Mouse (Mus musculus) ovary, adult 18-20 months (tissue): ENCODE data around the gene Pcsk6.
"Not testable (repeated sequence)": the region's sequence is repeated elsewhere in the genome, so short reads cannot be mapped to it uniquely, and the experiment has no call there.

Source experiments
- DNase-seq: peaks from one replicate; pipeline ENCODE4 v3.0.0; 2022; ENCODE audit warnings: low spot score, mixed read lengths

The Pcsk6 gene

DNA sequence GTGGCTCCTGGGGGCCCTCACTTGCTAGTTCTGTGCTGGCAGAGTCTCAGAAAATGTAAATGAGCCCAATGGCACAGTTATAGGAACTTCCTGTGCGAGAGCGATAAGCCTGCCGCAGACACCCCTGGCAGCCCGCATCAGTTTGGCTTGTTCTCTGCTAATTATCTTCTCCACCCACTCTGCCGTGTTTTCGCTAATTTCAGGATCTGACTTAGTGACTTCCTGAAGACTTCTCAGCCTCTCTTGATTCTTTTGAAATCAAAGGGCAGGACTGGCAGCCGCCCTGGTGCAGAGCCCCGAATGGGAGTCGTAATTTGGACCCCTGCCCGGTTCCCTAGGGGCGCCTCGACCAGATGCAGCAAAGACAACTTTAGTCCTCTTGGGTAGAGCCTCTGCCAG, 19.8 kb downstream of the Pcsk6 start:
- DNase-seq, result no peak

DNA sequence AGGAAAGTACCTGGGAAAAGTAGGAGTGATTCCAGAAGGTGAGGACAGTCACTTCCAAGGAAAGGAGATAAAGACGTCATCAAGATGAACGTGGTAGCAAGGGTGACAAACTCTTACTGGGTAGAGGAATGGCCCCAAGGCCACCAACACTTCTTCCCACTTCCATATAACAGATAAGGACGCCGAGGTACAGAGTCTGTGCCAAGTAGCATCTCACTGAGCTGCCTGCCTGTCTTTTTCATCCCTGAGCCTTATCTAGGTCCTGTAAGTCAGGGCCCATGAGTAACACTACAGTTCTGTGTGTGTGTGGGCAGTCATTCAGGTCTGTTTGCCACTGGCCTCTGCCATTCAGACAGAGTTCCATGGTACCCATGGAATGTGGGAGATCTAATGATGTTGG, 23.4 kb downstream of the Pcsk6 start:
- DNase-seq, result no peak

DNA sequence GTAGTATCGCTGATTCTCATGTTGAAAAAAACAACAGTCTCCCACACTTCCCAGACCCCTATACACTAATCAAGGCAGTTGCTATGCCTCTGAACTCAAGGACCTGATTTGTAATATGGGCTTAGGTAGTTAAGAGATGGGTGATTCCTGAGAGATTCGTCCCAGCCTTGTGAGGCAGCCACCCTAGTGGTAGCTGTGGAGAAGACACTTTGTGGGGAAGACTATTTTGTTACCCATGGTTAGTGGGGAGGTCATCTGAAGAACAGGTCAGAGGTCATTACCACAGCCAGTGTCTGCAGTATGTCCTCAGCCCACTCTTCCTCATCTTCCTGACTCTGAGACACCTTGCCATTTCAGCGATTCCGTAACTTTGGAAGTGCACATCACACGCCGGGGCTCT, 24.3 kb downstream of the Pcsk6 start:
- DNase-seq, result no peak

DNA sequence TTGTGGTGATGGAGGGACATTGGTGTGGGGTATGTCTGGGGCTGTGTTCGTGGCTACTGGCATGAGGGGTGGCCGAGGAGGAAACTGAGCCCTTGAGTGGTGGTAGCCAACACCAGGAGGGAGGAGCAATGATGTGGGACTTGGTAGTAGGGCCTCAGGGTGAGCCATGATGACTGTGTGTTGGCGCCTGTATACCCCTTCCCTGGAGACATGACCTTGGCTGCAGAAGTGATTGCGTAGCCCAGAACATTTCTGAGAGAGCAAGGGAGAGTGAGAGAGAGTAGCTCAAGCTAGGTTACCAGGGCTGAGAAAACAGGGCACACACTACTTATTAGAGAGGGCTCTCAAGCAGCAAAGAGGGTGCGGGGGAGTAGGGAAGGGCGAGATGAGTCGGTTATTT, 30.3 kb downstream of the Pcsk6 start:
- DNase-seq, result no peak

DNA sequence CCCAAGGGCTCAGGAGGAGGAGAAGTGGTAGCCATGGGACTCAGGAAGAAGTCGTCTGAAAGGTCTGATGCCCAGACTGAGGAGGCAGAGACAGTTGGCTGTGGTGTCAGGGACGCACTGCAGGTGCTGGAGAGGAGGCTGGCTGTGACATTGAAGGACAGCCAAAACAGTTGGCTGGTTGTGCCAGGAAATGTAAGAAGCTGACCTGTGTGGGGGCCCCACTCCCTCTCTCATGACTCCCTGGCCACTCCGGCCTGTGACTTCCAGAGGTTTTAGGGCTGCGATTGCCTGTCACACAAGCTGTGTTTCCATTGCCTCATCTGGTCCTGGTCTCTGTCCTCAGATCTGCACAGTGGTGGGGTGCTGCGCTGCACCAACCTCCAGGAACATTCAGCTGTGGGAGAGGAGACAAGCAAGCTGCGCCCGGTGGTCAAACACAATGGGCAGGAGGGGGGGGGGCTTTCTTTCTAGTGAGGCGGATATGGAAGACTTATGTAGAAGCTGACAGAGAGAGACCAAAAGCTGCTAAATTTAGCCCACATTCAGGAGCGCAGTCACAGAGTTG, 30.8 kb downstream of the Pcsk6 start:
- DNase-seq, result no peak

DNA sequence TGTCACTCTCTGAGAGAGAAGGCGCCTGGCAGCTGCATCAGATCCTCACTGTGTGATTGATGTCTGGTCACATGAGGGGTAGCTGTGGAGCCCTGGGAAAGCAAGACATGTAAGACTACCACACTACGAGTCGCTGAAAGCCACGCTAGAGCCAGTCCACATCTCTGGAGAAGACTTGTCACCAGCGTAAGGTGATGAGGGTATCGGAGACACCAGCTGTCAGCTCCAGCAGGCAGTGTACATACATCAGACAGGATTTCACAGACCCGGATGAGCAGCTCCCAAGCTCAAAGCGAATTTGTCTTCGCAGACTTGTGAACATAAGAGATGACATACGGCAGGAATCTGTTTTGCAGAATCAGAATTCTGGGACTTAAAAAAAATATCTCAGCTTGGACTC, 32.0 kb downstream of the Pcsk6 start:
- DNase-seq, result no peak

DNA sequence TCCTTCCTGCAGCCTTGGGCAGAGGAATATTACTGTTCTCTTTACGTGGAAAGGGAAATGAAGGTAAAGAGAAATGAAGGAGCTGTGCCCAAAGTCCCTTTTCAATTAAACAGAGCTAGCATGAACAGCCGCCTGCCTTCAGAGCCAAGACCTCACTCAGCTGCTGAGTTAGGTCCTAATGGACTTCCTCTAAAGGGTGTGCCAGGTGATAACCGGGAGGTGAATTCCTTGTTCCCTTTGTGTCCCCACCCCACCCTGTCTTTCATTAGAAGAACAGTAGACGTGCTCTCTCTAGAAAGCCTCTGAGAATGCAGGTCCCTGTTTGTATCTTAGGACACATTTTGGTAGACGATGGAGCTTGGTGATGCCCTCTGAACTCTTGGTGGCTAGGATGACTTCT, 33.7 kb downstream of the Pcsk6 start:
- no peak for DNase-seq

DNA sequence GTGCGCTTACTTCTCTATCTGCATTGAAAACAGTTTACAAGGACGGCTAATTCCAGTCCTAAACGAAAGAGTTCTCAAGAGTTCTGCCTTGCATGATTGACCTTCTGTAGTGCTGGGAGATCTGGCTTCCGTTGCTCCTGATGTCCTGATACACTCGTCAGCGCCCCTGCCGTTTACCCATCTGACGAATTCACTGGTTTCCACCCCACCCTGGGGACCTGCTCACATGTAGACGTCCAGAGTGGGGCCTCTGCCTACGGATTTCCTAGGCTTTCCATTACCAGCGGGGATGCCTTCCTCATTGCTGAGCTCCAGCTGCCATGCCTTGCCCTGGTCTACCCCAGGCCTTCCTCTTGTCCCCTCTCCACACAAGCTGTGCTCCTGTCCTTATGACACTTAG, 39.7 kb downstream of the Pcsk6 start:
- DNase-seq, result no peak

DNA sequence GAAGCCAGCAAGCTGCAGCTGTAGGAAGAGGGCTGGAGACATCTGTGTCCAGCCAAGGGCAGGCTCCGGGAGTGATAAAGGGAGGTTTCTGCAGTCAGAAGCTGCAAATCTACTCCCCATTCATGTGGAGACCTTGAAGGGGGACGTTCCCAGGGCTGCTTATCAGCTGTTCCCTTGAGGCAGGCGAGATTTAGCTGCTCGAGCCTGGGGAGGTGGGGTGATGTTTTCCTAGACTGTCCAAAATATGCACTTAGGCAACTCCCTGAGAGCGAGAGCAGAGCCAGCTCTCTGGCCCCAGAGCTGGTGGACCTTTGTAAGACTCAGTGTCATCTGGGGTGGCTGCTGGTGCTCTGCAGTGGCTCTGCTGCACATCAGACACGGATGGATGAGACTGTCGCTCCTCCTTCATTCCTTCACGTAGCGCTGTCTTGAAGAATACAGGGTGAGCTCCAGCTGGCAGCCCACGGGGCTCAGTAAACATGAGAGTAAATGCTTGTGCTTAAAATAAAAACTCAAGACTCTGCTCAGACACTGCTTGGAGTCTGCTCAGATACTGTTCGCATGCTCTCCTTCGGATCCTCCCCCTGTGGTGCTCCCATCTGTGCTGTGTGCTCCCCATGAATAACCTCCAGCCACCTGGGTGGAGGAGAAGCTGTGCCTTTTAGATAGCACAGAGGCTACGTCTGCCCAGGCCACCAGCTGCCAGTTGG, 41.1 kb downstream of the Pcsk6 start:
- DNase-seq, result peak; percentile 95

DNA sequence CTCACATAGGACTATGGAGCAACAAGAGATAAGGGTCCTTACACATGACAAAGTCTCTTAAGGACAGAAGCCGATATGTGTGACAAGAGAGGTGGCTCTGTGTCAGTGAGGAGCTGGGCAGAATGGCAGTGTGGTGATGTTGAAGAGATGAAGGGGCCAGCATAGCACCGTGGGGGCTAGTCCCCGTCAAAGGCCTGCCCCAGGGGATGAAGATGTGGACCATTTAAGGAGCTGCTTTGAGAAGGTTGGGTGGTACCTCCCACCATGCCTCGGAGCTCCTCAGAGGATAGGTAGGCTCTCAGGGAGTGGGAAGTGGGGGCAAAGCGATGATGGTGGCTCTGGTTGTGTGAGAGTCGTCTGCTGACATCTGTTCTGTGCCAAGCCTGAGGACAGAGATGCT, 41.9 kb downstream of the Pcsk6 start:
- no peak for DNase-seq

DNA sequence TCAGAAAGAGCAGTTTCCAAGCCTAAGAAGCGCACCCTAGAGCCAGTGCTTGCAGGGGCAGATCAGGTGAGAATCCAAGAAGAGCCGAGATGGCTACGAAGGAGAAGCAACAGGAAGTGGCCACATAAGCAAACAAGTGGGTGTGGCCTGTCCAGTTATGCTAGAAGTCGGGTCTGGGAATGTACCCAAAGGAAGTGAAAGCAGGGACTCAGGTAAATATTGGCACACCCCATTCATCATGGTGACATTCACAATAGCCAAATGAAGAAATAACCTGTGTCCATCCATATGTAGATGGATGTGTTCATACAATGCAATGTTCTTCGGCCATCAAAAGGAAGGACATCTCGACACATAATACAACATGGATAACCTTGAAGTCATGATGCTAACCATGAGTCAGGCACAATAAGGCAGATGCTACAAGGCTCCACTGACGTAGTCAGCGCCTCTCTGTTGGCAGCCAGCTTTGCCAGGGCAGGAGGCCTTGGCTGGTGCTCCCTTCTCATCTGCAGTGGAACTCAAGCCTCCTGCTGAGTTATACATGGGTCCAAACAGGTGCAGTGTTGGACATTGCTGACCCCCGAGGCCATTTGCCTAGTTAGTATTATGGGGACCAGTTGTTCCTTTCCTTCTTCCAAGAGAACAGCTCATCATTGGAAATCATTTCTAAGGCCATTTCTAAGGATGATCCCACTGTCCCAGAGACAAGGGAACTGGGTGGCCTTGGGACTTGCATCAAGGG, 45.2 kb downstream of the Pcsk6 start:
- DNase-seq, result no peak

DNA sequence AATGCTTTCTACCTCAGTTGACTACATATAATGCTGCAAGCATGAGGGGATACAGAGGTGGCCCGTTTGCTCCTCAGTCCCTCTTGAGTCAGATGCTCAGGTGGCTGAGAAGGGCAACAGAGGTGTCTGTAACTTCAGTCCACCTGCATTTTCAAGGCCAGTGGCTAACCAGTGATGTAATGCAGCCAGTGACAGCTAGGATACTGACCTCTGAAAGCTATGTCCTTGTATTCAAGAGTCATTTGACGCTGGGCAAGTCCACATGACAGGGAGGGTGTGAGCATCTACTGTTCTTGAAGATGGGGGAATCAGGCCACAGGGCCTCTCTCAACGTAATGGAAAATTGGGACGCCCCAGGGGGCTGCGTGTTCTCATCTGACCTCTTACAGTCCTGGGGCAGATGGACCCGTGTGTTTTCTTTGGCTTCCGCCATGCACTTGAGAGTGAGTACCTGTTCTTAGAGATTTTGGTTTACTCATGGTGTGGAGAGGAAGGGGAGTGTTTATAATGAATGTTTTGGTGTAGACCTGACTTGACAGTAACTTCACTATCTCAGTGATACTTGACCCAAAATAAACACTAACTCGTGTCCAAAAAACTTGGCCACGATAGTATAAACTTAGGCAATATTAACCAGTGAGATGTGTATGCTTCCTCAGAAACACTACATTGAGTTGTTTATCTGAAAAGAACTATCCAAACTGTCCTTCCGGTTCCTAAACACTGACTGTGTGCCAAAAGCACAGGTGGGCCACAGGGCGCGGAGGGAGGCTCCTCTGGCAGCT, 48.0 kb downstream of the Pcsk6 start:
- peak; percentile 26 for DNase-seq

DNA sequence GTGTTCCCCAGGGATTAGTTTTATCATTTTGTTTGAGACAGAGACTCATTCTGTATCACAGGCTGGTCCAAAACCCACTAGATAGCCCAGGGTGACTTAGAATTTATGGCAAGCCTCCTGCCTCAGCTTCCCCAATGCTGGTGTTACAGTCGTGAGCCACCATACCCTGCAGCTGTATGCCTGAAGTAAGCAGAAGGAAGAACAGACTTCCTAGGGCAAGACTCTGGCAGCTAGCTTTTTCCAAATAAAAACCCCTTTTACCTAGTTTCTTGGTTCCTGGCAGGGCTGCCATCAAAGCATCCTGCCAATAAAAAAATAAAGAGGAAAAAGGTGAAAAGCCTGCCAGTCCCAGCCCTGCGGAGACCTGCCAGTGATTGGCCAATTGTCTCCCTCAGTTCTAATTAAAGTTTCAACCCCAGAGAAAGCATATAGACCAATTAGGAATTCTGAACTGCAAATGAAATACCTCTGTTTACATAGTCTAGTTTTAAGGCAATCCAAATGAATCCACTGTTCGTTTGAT, 51.6 kb downstream of the Pcsk6 start:
- no peak for DNase-seq

DNA sequence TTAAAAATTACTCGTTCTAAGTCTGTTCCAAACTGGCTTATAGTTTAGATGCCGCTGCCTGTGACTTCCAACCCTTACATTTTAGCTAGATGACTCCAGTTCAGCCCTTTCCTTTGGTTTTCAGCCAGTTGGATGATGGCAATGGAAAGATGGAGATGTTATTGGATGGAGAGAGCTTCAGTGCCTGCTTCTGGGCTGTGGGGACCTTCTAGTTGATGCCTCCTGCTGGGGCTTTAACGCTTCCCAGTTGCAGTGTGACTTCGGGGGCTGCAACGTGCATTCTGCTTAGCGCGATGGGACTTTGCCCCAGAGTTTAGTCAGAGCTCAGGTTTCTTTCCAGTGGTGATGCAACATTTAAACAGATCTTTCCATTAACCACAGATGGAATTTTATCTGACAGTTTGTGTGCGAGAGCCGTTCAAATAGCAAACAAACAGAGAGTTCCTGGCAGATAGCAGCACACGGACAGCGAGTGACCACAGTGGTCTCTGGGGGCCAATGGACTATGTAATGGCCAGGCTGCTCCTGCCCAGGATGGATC, 53.3 kb downstream of the Pcsk6 start:
- DNase-seq, result no peak

DNA sequence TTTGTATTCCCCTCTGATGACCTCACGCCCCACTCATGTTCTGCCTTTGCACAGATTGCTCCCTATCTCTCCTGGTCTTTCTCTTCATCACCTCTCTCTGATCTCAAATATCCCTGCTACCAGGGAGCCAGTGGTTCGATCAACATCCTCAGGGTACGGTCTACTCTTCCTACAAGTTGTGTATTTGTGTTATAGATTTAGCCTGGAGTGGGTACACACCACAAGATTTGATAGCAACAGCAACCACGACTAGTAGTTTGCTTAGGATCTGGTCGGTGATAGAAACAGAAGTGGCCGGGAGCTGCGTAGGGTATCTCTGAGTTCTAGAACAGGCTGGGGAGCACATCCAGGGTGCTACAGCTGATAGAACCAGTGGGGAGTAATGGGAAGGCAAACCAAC, 54.3 kb downstream of the Pcsk6 start:
- no peak for DNase-seq

DNA sequence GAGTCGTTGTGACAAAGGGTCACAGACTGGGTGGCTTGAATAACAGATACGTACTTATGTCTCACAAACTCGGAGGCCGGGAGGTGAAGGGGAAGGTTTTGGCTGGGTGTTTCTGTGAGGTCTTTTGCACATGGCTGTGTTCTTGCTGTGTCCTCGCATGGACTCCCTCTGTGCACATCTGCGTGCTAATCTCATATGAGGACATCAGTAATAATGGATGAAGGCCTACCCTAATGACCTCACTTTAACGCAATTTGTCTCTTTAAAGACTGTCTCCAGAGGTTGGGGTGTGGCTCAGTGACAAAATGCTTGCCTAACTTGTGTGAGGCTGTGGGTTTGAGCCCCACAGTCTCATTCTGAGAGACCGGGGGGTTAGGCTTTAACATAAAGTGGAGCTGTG, 55.0 kb downstream of the Pcsk6 start:
- no peak for DNase-seq

DNA sequence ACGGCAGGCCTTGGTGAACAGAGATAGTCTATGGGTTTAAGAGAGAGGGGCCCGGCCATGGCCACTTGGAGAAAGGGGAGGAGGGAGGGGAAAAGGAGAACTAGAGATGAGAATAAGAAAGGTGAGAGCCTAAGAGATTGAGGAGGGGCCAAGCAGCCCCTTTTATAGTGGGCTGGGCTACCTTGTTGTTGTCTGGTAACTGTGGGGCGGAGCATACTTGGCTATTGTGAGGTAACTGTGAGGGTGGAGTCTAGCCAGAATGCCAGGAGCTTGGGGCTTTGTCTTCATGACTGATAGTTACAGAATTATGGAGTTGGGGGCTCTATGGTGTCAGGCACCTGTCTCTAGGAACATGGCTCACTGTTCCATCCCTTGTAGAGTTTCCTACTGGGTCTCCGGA, 56.9 kb downstream of the Pcsk6 start:
- DNase-seq, result no peak

DNA sequence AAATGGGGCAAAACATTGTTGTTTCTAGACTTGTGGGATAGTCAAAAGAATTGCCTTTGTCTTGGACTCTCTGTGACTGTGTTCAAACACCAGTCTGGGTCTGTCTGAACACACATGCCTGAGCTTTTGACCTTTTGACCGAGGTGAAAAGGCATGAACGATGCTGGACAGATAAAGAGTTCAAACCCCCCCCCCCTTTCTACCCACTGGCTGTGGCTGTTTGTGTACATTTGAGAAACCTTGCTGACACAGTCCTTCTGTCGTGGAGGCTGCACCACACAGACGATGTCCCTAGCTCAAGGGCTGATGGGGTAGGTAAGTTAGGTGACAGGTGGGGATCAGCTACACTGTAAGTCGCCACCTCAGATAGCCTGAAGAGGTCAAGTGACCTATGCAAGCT, 67.9 kb downstream of the Pcsk6 start:
- DNase-seq, result no peak

DNA sequence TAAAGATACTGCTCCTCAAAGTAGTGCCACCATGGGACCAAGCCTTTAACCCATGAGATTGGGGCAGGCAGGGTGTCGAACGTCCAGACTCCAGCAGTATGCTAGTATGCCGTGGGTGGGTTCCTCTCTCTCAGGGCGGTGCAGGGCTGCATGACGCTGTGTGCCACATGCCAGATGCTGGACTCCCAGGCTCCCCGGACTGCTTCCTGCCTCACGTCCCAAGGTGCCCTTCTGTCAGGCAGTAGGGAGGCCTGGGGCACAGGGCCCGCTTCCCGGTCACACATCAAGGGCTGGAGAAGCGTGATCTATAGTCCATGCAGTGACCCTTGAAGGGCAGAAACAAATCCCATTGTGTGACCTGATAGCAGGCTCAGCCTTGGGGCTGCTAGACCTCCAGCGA, 68.9 kb downstream of the Pcsk6 start:
- no peak for DNase-seq

DNA sequence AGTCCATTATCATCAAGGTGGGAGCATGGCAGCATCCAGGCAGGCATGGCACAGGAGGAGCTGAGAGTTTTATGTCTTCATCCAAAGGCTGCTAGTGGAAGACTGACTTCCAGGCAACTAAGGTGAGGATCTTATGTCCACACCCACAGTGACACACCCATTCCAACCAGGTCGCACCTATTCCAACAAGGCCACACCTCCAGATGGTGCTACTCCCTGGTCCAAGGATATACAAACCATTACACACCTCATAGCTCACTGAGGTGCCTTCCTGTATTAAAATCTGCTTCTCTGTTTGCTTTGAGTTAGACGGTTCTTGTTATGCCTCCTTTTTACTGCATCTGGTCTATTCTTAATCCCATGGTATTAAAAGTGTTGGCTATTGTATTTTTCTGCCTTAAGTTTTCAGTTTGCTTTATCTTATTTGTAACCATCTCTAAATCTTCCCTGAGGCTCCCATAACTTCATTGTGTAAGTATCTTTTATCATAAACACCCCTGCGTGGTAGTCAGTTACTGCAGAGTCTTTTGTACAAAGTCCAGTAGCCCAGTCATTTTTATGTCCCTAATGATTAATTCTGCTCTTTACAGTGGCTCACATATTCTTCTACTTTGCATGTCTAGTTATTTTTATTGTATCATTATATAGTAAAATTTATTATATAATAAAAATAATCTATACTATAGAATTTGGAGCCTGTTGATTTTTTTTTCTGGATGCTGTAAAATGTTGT, 72.9 kb downstream of the Pcsk6 start:
- not testable (repeated sequence) for DNase-seq

DNA sequence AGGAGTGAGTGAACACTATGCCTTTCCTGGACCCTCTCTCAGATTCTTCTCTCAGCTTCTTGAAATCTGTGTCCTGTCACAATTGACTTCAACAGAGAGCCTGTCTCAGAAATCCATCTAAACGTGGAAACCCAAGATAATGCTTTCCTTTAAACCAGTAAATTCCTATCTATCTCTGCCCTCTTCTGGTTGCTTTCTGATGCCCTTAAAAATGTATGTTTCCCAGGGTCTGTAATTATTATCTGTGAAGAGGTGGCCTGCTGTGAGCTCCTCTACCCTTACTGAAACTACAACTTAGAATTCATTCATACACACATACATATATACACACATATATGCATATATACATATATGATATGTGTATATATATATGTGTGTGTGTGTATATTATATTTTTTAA, 73.7 kb downstream of the Pcsk6 start:
- no peak for DNase-seq

DNA sequence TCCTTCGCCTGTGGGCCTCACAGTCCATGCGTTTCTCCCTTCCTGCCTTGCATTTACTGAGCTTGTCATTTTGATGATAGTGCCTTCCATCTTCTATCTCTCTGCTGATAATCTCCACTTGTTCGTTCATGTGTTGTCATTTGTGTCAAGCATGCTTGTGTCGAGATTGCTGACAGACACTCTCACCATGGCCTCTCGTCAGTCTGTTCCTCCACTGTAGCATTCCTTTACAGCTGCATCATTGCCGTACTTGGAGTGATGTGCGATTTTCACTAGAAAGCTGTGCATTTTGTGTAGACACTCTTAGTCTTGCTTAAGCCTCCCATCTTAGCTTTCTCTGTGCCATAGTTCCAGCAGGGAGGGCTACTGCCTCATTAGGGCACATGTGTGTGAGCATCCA, 79.5 kb downstream of the Pcsk6 start:
- DNase-seq, result no peak
